Mouse (Mus musculus): ENCODE measurements around the gene Ankrd13d. TPM values are rescaled to one million over a fixed set of nuclear protein-coding genes. Genes with fewer than 3 reads are reported as not detected.
A peak's percentile ranks its signal among the peaks of the same experiment; 100 is the strongest.

The Ankrd13d gene
- polyA plus RNA-seq, 1 experiment from 2014 or later = 62.9 TPM

GRCm38 (mm10) chr19:4303640-4303995 is 20.7 kb upstream of the Ankrd13d start:
- Histone ChIP-seq H3K9ac (replicated peaks; ENCODE audit: low read depth, low read length) (no peak overlapping the region), H3K4me3 (ENCODE audit: low read depth, low read length) (no peak overlapping the region), H3K9me3 (ENCODE audit: control insufficient read depth, low read length) (no peaks in the 10 kb centered on the region), H3K27ac (ENCODE audit: low read depth, low read length) (no peak overlapping the region), H3K4me1 (ENCODE audit: control insufficient read depth, insufficient read depth, low read length) (peaks cover 56% of the 10 kb centered on the region), H3K4me2 (ENCODE audit: low read depth, low read length) (peak overlapping the region; percentile 32; the same call in 1 of the 2 replicates), H3K36me3 (ENCODE audit: control insufficient read depth, insufficient read depth, low read length) (no peaks in the 10 kb centered on the region), H3K27me3 (ENCODE audit: control insufficient read depth, insufficient read depth, low read length) (no peaks in the 10 kb centered on the region)
- ATAC-seq (ENCODE audit: low read depth) = no peak
- 92% methylated on average over 5 of the region's 5 CpGs for WGBS

GRCm38 (mm10) chr19:4302936-4303639 is 20.2 kb upstream of the Ankrd13d start:
- no peaks in the 10 kb centered on the region for H3K36me3 ChIP-seq (ENCODE audit: control insufficient read depth, insufficient read depth, low read length)
- no peak for ATAC-seq (ENCODE audit: low read depth)
- H3K4me1 ChIP-seq (ENCODE audit: control insufficient read depth, insufficient read depth, low read length) = peaks cover 56% of the 10 kb centered on the region
- 66% methylated on average over 7 of the region's 7 CpGs for WGBS
- no peaks in the 10 kb centered on the region for H3K27me3 ChIP-seq (ENCODE audit: control insufficient read depth, insufficient read depth, low read length)
- H3K9ac ChIP-seq (replicated peaks; ENCODE audit: low read depth, low read length) = peak overlapping the region; percentile 39
- peak overlapping the region; percentile 69 for H3K27ac ChIP-seq (ENCODE audit: low read depth, low read length)
- no peaks in the 10 kb centered on the region for H3K9me3 ChIP-seq (ENCODE audit: control insufficient read depth, low read length)
- no peak overlapping the region for H3K4me3 ChIP-seq (ENCODE audit: low read depth, low read length)
- H3K4me2 ChIP-seq (ENCODE audit: low read depth, low read length) = peak overlapping the region; percentile 32

- peak; percentile 36; the same call in 1 of the 2 replicates for ATAC-seq (ENCODE audit: low read depth)
- Histone ChIP-seq H3K9ac (replicated peaks; ENCODE audit: low read depth, low read length) (peak overlapping the region; percentile 39), H3K27me3 (ENCODE audit: control insufficient read depth, insufficient read depth, low read length) (no peaks in the 10 kb centered on the region), H3K4me2 (ENCODE audit: low read depth, low read length) (peak overlapping the region; percentile 32), H3K27ac (ENCODE audit: low read depth, low read length) (peak overlapping the region; percentile 69), H3K36me3 (ENCODE audit: control insufficient read depth, insufficient read depth, low read length) (no peaks in the 10 kb centered on the region), H3K4me1 (ENCODE audit: control insufficient read depth, insufficient read depth, low read length) (peaks cover 56% of the 10 kb centered on the region), H3K9me3 (ENCODE audit: control insufficient read depth, low read length) (no peaks in the 10 kb centered on the region), H3K4me3 (ENCODE audit: low read depth, low read length) (peak overlapping the region; percentile 5; the same call in 1 of the 2 replicates)
- 23% methylated on average over 21 of the region's 21 CpGs for WGBS
These were observed 19.1 kb upstream of the Ankrd13d start for GRCm38 (mm10) chr19:4301735-4302651.

GRCm38 (mm10) chr19:4300852-4301734 is 18.2 kb upstream of the Ankrd13d start:
- H3K4me3 ChIP-seq (ENCODE audit: low read depth, low read length) = peak overlapping the region; percentile 5; the same call in 1 of the 2 replicates
- ATAC-seq (ENCODE audit: low read depth) = no peak
- H3K9ac ChIP-seq (replicated peaks; ENCODE audit: low read depth, low read length) = no peak overlapping the region
- peaks cover 50% of the 10 kb centered on the region for H3K4me1 ChIP-seq (ENCODE audit: control insufficient read depth, insufficient read depth, low read length)
- H3K27me3 ChIP-seq (ENCODE audit: control insufficient read depth, insufficient read depth, low read length) = no peaks in the 10 kb centered on the region
- H3K9me3 ChIP-seq (ENCODE audit: control insufficient read depth, low read length) = no peaks in the 10 kb centered on the region
- peak overlapping the region; percentile 69 for H3K27ac ChIP-seq (ENCODE audit: low read depth, low read length)
- WGBS = 63% methylated on average over 11 of the region's 11 CpGs
- no peaks in the 10 kb centered on the region for H3K36me3 ChIP-seq (ENCODE audit: control insufficient read depth, insufficient read depth, low read length)
- H3K4me2 ChIP-seq (ENCODE audit: low read depth, low read length) = peak overlapping the region; percentile 32; the same call in 1 of the 2 replicates

- no peak for ATAC-seq (ENCODE audit: low read depth)
- H3K4me3 ChIP-seq (ENCODE audit: low read depth, low read length) = no peak overlapping the region
- WGBS = 38% methylated on average over 7 of the region's 7 CpGs
- H3K4me1 ChIP-seq (ENCODE audit: control insufficient read depth, insufficient read depth, low read length) = peaks cover 50% of the 10 kb centered on the region
- no peak overlapping the region for H3K9ac ChIP-seq (replicated peaks; ENCODE audit: low read depth, low read length)
- no peak overlapping the region for H3K4me2 ChIP-seq (ENCODE audit: low read depth, low read length)
- no peaks in the 10 kb centered on the region for H3K36me3 ChIP-seq (ENCODE audit: control insufficient read depth, insufficient read depth, low read length)
- H3K9me3 ChIP-seq (ENCODE audit: control insufficient read depth, low read length) = no peaks in the 10 kb centered on the region
- no peaks in the 10 kb centered on the region for H3K27me3 ChIP-seq (ENCODE audit: control insufficient read depth, insufficient read depth, low read length)
- H3K27ac ChIP-seq (ENCODE audit: low read depth, low read length) = no peak overlapping the region
These were observed 17.4 kb upstream of the Ankrd13d start for GRCm38 (mm10) chr19:4300271-4300704.

- Histone ChIP-seq H3K36me3 (ENCODE audit: control insufficient read depth, insufficient read depth, low read length) (no peaks in the 10 kb centered on the region), H3K4me3 (ENCODE audit: low read depth, low read length) (no peak overlapping the region), H3K9ac (replicated peaks; ENCODE audit: low read depth, low read length) (no peak overlapping the region), H3K9me3 (ENCODE audit: control insufficient read depth, low read length) (no peaks in the 10 kb centered on the region), H3K4me2 (ENCODE audit: low read depth, low read length) (no peak overlapping the region), H3K27ac (ENCODE audit: low read depth, low read length) (no peak overlapping the region), H3K4me1 (ENCODE audit: control insufficient read depth, insufficient read depth, low read length) (peaks cover 47% of the 10 kb centered on the region), H3K27me3 (ENCODE audit: control insufficient read depth, insufficient read depth, low read length) (no peaks in the 10 kb centered on the region)
- 81% methylated on average over 6 of the region's 6 CpGs for WGBS
- ATAC-seq (ENCODE audit: low read depth) = no peak
These were observed 16.8 kb upstream of the Ankrd13d start for GRCm38 (mm10) chr19:4299574-4300270.

GRCm38 (mm10) chr19:4299126-4299525 is 16.2 kb upstream of the Ankrd13d start:
- H3K9me3 ChIP-seq (ENCODE audit: control insufficient read depth, low read length) = no peaks in the 10 kb centered on the region
- 85% methylated on average over 7 of the region's 7 CpGs for WGBS
- no peak for ATAC-seq (ENCODE audit: low read depth)
- no peaks in the 10 kb centered on the region for H3K27me3 ChIP-seq (ENCODE audit: control insufficient read depth, insufficient read depth, low read length)
- no peak overlapping the region for H3K4me3 ChIP-seq (ENCODE audit: low read depth, low read length)
- H3K36me3 ChIP-seq (ENCODE audit: control insufficient read depth, insufficient read depth, low read length) = no peaks in the 10 kb centered on the region
- peaks cover 41% of the 10 kb centered on the region for H3K4me1 ChIP-seq (ENCODE audit: control insufficient read depth, insufficient read depth, low read length)
- no peak overlapping the region for H3K4me2 ChIP-seq (ENCODE audit: low read depth, low read length)
- no peak overlapping the region for H3K9ac ChIP-seq (replicated peaks; ENCODE audit: low read depth, low read length)
- no peak overlapping the region for H3K27ac ChIP-seq (ENCODE audit: low read depth, low read length)
